Mouse (Mus musculus) embryonic fibroblast, embryonic 13.5 days (primary cell): Measurements from ENCODE around the gene Rpl10a. TPM values are rescaled to one million over a fixed set of nuclear protein-coding genes. Genes with fewer than 3 reads are reported as not detected.
"Not testable (repeated sequence)": the region's sequence is repeated elsewhere in the genome, so short reads cannot be mapped to it uniquely, and the experiment has no call there.

Experiments used
- H3K27ac ChIP-seq: 2 replicates; pipeline ENCODE4 v1.5.1; 2012; ENCODE audit warnings: low read length, control low read depth, inconsistent platforms; ENCODE audit not compliant: insufficient read depth
- H3K4me1 ChIP-seq: 2 replicates; pipeline ENCODE4 v1.6.1; 2011; ENCODE audit warnings: low read length; ENCODE audit not compliant: control insufficient read depth, insufficient read depth
- H3K4me3 ChIP-seq: 2 replicates; pipeline ENCODE4 v1.5.1; 2011; ENCODE audit warnings: mild to moderate bottlenecking, control low read depth, low read length; ENCODE audit not compliant: insufficient read depth
- CTCF ChIP-seq: IDR thresholded peaks from 2 replicates; pipeline ENCODE4 v1.5.1; 2011; ENCODE audit warnings: mild to moderate bottlenecking, control low read depth, low read length, moderate library complexity, borderline replicate concordance; ENCODE audit not compliant: insufficient read depth
- POLR2A ChIP-seq: IDR thresholded peaks from 2 replicates; pipeline ENCODE4 v1.6.1; 2011; ENCODE audit warnings: low read depth, mild to moderate bottlenecking, control low read depth, low read length, moderate library complexity
- polyA plus RNA-seq: library from polyadenylated mRNA; stranded (reverse); fragments of >200 nt; gene quantifications from 2 replicates; pipeline ENCODE4 v1.2.4, GENCODE M21; 2011; ENCODE audit warnings: low read depth; ENCODE audit not compliant: missing spikeins, insufficient read length

The Rpl10a gene
- polyA plus RNA-seq, 1 experiment = 1,157 TPM

- Histone ChIP-seq H3K4me1 (0 out of 2 replicates have a peak, but pooled peaks cover 4% of the 10 kb centered on the region), H3K4me3 (no peak overlapping the region), H3K27ac (no peak overlapping the region)
- TF ChIP-seq CTCF = no peak
- TF ChIP-seq POLR2A = no peak
Measured at GRCm38 (mm10) chr17:28317725-28318124, 10.5 kb upstream of the Rpl10a start.

DNA sequence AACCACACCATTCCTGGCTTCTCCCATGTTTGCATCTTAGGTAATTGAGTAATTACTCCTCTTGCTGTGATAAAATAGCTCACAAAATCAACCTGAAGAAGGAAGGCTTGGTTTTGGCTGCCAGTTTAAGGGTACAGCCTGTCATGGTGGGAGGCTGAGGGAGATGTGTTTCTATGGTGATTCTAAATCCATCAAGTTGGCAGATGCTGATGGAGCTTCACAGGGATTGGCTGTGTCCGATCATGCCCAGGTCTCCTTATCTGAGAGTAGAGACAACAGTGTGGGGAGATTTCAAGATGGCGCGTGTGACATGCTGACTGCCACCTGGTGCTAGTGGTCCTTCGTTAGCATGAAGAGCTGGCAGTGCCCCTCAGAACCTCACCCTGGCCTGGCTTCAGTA, 6.6 kb upstream of the Rpl10a start:
- TF ChIP-seq POLR2A (no peak), CTCF (no peak)
- H3K4me1 ChIP-seq = no peaks in the 10 kb centered on the region
- no peak overlapping the region for H3K4me3 ChIP-seq
- no peak overlapping the region for H3K27ac ChIP-seq

DNA sequence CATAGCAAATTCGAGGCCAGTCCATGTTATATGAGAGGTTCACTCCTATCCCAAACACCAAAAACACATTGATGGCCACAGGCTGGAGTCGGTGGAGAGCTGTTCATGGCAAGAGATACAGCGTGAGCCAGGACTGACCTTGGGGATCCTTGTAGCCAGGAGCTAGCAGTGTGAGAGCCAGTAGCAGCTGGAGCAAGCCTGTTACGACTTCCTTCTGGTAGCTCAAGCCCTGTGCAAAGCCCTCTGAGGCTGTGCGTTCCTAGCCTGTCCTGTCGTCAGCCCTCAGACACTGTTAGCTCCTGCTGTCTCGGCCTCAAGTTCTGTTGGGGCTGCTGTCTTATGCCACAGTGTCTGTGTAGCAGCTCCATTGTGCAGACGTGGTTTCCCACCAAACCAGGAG, 4.5 kb upstream of the Rpl10a start:
- peaks cover 7% of the 10 kb centered on the region for H3K4me1 ChIP-seq
- no peak for TF ChIP-seq CTCF
- no peak for TF ChIP-seq POLR2A
- no peak overlapping the region for H3K4me3 ChIP-seq
- H3K27ac ChIP-seq = no peak overlapping the region

DNA sequence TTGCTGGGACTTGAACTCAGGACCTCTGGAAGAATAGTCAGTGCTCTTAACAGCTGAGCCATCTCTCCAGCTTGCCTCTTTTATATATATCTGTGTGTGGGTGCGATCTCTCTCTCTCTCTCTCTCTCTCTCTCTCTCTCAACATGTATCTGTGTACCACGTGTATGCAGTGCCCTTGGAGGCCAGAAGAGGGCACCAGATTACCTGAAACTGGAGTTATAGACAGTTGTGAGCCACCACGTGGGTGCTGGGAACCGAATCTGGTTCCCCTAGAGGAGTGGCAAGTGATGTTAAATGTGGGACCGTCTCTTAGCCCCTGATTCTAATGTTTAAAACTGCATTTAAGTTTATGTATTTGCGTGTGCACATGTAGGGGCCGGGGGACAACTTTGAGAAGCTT, 3.9 kb upstream of the Rpl10a start:
- H3K27ac ChIP-seq, H3K4me1 ChIP-seq, H3K4me3 ChIP-seq: not testable (repeated sequence)

GRCm38 (mm10) chr17:28325751-28326150, 2.5 kb upstream of the Rpl10a start:
- Histone ChIP-seq H3K27ac (no peak overlapping the region), H3K4me3 (no peak overlapping the region), H3K4me1 (peaks cover 7% of the 10 kb centered on the region)
- TF ChIP-seq CTCF (no peak), POLR2A (no peak)

DNA sequence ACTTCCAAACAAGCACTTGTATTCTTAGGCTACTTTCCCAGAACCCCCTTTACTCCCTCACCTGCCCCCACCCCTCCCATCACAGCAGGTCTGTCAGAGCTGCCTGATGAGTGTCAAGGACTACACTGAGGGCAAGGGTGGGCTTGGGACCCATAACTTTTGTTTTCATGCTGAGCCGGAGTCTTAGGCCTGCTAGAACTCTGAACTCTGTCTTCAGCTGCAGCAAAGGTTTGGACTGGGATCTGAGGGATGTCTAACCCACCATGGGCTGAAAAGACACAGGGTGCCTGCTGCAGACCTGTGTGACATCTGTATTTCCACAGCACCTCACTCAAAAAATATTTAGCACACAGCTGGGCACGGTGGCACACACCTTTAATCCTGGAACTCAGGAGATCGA, 1.3 kb upstream of the Rpl10a start:
- Histone ChIP-seq H3K27ac (peak overlapping the region; percentile 83; the same call in 1 of the 2 replicates), H3K4me3 (no peak overlapping the region), H3K4me1 (peaks cover 7% of the 10 kb centered on the region)
- TF ChIP-seq POLR2A (no peak), CTCF (no peak)

DNA sequence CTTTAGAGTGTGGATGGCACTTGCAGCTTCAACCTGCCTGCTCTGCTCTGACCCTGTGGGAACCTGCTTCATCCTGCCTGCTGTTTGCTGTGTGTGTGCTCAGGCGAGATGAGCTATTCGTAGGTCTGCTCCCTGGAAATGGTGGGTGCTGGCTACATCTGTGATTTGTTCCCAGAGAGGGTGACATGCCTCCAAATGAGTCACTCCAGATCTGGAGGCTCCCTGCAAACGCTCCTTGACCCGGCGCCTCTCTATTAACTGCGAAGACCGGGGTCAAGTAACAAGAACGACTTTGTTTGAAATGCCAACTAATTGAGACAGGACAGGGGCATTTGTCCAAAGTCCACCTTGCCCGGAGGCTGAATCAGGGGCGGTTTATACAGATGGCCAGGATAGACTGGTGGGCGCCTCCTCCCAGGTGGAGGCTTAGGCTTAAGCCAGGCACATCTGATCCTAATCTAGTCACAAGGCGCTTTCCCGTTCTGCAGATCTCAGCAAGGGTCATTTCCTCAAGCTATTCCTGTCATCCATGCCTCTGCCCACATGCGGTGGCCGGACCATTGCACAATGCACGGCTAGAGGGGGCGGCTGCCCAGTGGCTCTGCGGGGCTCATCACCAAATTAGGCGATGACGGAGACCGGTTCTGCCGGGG, 472 bp upstream of the Rpl10a start:
- H3K4me1 ChIP-seq = peaks cover 7% of the 10 kb centered on the region
- peak overlapping the region; percentile 83 for H3K27ac ChIP-seq
- TF ChIP-seq POLR2A (no peak; the same call in 1 of the 2 replicates), CTCF (no peak)
- peak overlapping the region; percentile 10; the same call in 1 of the 2 replicates for H3K4me3 ChIP-seq

DNA sequence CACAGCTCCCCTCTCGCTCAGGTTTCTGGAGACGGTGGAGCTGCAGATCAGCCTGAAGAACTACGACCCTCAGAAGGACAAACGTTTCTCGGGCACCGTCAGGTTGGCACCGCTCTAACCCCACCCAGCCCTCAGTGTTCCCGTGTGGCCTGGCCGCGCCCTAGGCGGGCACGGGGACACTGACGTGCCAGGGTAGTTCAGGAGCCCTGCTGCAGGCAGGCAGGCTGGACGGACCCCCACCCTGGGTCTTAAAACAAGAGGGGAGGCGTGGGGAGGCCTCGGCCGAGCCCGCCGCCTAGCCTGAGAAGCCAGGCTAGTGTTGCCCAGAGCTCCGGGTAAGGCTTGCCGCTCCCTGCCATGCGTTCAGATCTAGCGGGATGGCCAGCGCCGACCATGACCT, 675 bp downstream of the Rpl10a start:
- Histone ChIP-seq H3K4me1 (peaks cover 7% of the 10 kb centered on the region), H3K4me3 (peak overlapping the region; percentile 85), H3K27ac (peak overlapping the region; percentile 83)
- no peak for TF ChIP-seq CTCF
- no peak; the same call in 1 of the 2 replicates for TF ChIP-seq POLR2A

GRCm38 (mm10) chr17:28329503-28330231, 1.4 kb downstream of the Rpl10a start:
- H3K4me3 ChIP-seq = peak overlapping the region; percentile 85
- TF ChIP-seq CTCF (no peak), POLR2A (peak; percentile 45)
- peaks cover 7% of the 10 kb centered on the region for H3K4me1 ChIP-seq
- H3K27ac ChIP-seq = peak overlapping the region; percentile 83

DNA sequence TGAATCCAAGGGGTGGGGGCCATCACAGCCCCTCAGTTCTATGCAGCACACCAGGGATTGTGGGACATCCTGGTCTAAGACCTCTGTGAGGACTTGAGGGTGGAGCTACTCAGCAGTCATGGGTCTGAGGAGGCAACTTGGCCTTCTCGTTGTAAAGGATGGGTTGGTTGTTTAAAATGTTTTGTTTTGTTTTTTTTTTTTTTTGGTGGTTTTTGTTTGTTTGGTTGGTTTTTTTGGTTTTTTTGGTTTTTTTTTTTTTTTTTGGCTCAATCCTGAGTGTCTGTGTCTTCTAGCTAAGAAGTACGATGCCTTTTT, 1.9 kb downstream of the Rpl10a start:
- Histone ChIP-seq H3K27ac (peak overlapping the region; percentile 83), H3K4me3 (peak overlapping the region; percentile 85), H3K4me1 (peaks cover 7% of the 10 kb centered on the region)
- no peak for TF ChIP-seq CTCF
- peak; percentile 45 for TF ChIP-seq POLR2A
